Mouse (Mus musculus): Measurements from ENCODE around the gene Zfyve28.

The Zfyve28 gene

GRCm38 (mm10) chr5:34250090-34250489 lies 38.2 kb downstream of the Zfyve28 start:
- no peak for DNase-seq (ENCODE audit: low spot score)

DNA sequence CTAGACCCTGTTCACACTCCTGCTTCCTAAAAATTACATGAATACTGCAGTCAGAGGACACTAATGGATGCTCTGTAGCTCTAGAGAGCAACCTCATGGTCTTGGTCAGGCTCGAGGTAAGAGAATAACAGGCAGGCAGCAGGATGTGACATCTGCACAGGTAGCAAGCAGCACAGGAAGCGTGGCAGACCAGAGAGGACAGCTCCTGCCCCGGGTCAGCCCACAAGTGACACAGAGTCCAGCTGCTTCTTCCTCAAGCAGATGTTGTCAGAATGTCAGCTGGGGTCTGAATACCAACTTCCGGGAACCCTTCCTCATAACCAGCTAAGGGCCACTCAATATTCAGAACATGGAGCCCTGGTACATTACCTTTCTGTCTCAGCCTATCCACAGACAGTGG lies 39.1 kb downstream of the Zfyve28 start:
- no peak for DNase-seq (ENCODE audit: low spot score)

- no peak for DNase-seq (ENCODE audit: low spot score)
These were observed 41.8 kb downstream of the Zfyve28 start for GRCm38 (mm10) chr5:34246443-34246842.

- no peak for DNase-seq (ENCODE audit: low spot score)
These were observed 45.2 kb downstream of the Zfyve28 start for GRCm38 (mm10) chr5:34243062-34243461.

GRCm38 (mm10) chr5:34242224-34242963 lies 45.9 kb downstream of the Zfyve28 start:
- DNase-seq (ENCODE audit: low spot score), result peak; percentile 28

- DNase-seq (ENCODE audit: low spot score), result no peak
These were observed 49.8 kb downstream of the Zfyve28 start for GRCm38 (mm10) chr5:34238444-34238843.

DNA sequence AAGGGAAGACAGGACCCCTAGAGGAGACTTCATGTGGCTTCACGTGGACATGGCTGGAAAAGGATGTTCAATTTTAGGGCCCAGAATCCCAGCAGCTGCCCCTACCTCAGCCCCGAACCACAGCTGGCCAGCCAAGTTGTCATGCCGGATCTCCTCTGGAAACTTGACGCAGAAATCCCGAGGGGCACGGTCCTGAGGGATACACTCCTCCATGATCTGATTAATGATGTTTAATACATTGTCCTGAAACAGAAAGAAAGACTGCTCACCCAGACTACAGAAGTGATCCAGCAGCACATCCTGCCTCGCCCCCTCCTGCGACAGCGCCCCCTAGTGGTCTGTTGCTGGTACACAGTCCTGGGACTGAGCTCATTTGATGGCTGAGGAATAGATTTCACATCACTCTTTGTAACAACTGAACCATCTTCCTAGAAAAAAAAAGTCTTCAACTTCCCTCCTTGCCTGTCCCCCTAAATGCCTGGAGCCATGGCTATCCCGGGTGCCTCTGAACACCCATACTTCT lies 52.3 kb downstream of the Zfyve28 start:
- peak; percentile 41 for DNase-seq (ENCODE audit: low spot score)

GRCm38 (mm10) chr5:34235056-34235455 lies 53.2 kb downstream of the Zfyve28 start:
- DNase-seq (ENCODE audit: low spot score), result no peak

DNA sequence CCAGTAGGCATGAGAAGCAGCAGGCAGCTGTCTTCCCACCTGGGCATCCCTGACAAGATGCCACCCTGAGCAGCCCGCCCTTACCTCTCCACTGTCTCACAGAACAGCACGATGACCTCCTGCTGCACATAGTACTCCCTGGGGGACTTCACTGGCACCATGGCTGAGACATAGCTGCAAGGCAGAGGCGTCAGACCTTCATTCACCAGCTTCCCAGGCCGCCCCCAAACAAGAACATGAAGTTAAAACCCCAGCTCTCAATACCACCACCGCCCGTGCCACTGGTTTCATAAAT lies 55.1 kb downstream of the Zfyve28 start:
- DNase-seq (ENCODE audit: low spot score), result no peak

DNA sequence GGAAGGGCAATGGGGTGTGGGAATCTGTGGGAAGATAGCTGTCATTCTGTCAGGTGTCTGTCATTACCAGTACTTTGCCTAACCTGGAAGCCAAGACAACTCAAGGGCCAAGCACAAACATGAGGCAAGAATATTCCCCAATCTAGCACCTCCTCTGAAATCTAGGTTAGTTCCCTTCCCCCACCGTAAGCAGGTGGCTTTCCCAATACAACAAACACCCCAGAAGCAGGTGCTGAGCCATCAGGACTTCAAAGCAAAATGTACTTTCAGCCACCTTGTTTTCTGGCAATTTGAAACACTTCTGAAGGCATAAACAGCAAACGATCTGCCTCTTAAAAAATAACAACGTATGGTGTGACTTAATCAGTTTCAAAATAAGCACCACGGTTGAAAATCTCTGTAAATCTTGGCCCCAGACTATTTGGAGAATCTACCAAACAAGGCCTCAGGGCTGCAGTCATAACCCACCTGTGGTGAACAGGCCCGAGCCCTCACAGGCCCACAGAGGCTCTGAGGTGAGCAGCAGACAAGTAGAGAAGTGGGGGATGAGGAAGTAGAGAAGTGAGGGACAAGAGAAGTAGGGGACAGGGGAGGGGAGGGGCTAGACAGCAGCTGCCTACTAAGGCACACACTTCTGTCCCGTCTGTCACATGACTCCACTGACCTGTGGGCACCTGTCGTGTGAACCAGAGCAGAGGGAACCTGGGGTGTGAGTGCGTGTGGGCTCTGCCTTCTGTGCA lies 55.6 kb downstream of the Zfyve28 start:
- no peak for DNase-seq (ENCODE audit: low spot score)

GRCm38 (mm10) chr5:34231901-34232300 lies 56.3 kb downstream of the Zfyve28 start:
- DNase-seq (ENCODE audit: low spot score), result no peak

- no peak for DNase-seq (ENCODE audit: low spot score)
These were observed 57.4 kb downstream of the Zfyve28 start for GRCm38 (mm10) chr5:34230599-34231485.

GRCm38 (mm10) chr5:34229503-34229902 lies 58.7 kb downstream of the Zfyve28 start:
- no peak for DNase-seq (ENCODE audit: low spot score)

DNA sequence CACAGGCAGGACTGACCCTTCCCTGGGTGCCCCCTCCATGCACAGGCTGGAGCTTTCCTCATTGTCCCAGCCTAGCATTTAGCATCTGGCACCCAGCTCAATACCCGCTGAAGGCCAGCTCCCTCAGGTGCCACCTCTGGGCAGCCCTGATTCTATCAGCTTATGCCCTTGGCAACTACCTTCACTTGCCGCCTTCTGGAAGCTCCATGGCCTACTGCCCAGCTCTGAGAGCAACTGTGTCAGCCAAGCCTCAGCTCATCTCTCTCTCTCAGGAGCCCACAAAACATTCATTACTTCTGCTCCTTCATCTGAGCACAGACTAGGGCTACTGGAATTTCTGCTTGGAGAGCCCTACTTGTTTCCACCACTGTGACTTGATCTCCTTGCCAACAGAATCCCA lies 62.7 kb downstream of the Zfyve28 start:
- no peak for DNase-seq (ENCODE audit: low spot score)

- DNase-seq (ENCODE audit: low spot score), result no peak
These were observed 63.7 kb downstream of the Zfyve28 start for GRCm38 (mm10) chr5:34224515-34224914.

DNA sequence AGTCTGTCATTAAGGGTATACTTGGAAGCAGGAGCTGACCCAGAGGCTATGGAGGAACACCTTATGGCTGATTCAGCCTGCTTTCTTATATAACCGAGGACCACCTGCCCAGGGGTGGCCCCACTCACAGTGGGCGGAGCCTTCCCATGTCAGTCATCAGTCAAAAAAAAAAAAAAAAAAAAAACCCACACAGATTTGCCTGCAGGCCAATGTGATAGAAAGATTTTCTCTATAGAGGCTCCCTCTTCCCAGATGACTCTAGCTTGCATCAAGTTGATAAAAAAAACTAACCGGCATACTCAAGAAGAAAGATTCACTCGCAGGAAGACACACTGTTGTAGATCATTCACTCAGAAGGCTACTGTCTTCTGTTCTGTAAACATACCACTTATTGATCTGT lies 68.2 kb downstream of the Zfyve28 start:
- no peak for DNase-seq (ENCODE audit: low spot score)

DNA sequence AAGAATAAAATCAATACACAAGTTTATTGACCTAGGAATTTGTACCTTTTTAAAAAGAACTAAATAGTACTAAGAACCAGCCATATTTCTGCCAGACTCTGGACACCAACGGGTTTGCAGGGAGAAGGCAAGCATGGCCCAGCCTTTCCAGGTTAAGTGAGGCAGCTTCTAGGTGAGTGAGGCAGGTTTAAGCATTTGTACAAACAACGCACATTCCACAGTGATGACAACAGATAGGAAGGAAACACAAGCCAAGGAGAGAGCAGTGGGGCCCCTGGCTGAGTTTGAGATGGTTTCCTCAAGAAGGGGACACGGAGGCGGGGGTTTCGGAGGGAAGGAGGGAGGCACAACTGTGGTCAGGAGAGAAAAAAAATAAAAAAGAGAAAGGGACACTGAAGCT lies 69.6 kb downstream of the Zfyve28 start:
- no peak for DNase-seq (ENCODE audit: low spot score)

GRCm38 (mm10) chr5:34217756-34218155 lies 70.5 kb downstream of the Zfyve28 start:
- DNase-seq (ENCODE audit: low spot score), result no peak

GRCm38 (mm10) chr5:34216025-34216424 lies 72.2 kb downstream of the Zfyve28 start:
- DNase-seq (ENCODE audit: low spot score), result no peak

DNA sequence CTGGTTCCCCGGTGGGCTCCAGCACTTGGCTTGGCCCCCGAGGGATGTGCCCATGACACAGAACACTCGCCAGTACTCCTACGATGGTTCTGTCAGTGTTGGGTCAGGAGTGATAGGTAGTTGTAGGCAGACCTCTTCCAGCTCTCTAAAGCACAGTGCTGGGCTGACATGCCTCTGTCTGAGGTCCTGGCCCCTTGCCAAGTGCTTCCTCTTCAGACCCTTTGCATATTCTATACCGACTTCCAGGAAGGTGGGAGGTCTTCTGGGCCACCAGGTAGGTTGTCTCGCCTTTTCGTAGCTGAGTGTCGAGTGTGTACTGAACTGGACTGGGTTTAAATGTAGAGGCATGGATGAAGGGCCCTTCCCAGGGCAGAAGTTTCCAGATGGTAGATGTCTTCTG lies 74.6 kb downstream of the Zfyve28 start:
- no peak for DNase-seq (ENCODE audit: low spot score)

GRCm38 (mm10) chr5:34210279-34210678 lies 78.0 kb downstream of the Zfyve28 start:
- peak; percentile 71 for DNase-seq (ENCODE audit: low spot score)

DNA sequence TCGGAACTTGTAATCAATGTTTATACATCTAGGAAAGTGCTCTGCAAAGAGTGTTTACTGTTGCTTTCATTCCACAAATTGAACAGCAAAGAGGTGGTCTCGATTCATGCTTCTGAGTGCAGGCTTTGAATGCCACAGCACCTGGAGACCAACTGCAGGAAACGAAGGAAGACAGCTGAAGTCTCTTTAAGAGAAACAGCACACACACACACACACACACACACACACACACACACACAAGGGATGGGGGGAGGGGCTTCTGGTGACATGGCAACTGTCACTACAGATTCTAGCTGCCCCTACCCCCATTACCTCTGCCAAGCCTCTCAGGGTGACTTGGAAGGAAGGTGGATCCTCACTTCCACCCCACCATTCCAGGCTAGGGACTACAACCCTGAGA lies 80.7 kb downstream of the Zfyve28 start:
- no peak for DNase-seq (ENCODE audit: low spot score)

DNA sequence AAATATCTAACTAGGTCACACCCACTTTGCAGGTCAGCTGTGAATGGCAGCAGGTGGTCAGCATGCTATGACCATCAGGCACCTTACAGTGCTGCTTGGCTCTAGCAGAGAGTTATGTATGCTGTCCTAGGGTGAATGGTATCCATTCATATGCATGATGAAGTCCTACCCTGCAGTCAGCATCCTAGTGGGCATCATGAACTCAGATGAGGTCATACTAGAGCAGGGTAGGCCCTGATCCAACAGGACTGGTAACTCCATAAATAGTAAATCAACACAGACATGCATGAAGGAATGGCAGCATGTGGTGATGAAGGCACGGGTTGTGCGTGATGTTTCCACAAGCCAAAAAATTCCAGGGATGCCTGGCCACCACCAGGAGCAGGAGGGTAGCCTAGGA lies 82.5 kb downstream of the Zfyve28 start:
- no peak for DNase-seq (ENCODE audit: low spot score)

Measured in c-Kit-positive CD71-positive TER-119-positive erythroid progenitor cells, embryonic 14.5 days (primary cell).